Mouse (Mus musculus): ENCODE results near the gene Vav2. TPM values are rescaled to one million over a fixed set of nuclear protein-coding genes. Genes with fewer than 3 reads are reported as not detected.
A peak's percentile ranks its signal among the peaks of the same experiment; 100 is the strongest.

Vav2 gene
- polyA plus RNA-seq, 1 experiment from 2014 or later = 29.9 TPM

DNA sequence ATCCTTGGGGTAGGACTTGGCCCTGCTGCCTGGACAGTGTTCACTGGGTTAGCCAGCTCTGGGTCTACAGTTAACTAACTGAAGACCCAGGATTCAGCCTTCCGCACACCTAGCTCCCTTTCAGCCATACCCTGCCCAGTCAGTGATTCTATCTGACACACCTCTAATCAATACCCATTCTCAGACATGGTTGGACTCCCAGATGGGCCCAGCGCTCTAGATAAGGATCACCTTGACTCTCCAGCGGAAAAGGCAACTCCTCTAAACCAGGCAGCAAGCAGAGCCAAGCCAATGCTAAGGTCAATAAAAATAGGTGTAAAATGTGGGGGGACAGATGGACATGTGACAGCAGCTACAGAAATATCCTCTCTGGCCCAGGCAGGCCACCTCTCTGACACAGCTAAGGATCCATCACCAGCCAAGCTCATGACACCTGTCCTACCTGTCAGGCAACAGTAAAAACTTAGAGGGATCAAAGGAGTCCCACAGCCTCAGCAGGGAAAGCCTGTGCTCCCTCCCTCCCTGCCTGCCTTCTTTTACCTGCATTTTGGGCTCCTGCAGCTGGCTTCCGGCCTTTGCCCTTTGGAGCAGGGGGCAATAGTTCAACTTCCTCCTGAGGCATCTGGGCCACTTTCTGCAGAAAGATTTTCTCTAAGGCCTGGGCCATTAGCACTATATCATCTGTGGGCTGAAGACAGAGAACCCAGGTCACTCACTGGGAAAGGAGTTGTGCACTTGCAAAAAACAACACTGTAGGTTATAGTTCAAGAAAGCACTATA is 35.2 kb upstream of the Vav2 start:
- H3K27me3 ChIP-seq (replicated peaks) = no peaks in the 10 kb centered on the region
- H3K36me3 ChIP-seq = peaks cover 87% of the 10 kb centered on the region
- ATAC-seq (ENCODE audit: low FRiP score, low read depth) = no peak
- WGBS = 92% methylated on average over 4 of the region's 4 CpGs
- H3K27ac ChIP-seq = no peak overlapping the region
- H3K4me1 ChIP-seq = peaks cover 4% of the 10 kb centered on the region; the same call in 1 of the 2 replicates
- H3K4me2 ChIP-seq (replicated peaks) = no peak overlapping the region
- no peak overlapping the region for H3K4me3 ChIP-seq
- H3K9ac ChIP-seq = no peak overlapping the region
- H3K9me3 ChIP-seq = no peaks in the 10 kb centered on the region

DNA sequence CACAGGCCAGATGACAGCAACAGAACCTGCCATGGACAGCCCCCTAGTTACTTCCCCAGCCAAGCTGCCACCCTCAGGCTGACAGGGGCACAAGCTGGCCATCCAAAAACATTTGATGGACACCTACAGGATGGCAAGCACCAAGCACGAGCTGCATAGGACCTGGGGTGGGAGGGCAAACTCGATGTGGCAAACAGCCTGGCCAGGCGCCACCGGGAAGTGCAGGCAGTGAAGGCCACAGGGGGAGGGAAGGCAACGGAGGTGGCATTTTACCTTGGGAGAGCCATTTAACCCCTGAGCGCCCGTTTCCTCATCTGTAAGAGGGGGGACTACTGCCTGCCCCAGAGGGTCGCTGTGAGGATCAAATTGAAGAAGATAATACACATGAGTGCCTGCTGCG is 33.8 kb upstream of the Vav2 start:
- H3K27ac ChIP-seq = no peak overlapping the region
- no peak overlapping the region for H3K9ac ChIP-seq
- no peaks in the 10 kb centered on the region for H3K9me3 ChIP-seq
- no peak overlapping the region for H3K4me3 ChIP-seq
- WGBS = 78% methylated on average over 9 of the region's 9 CpGs
- H3K36me3 ChIP-seq = peaks cover 94% of the 10 kb centered on the region
- H3K27me3 ChIP-seq (replicated peaks) = no peaks in the 10 kb centered on the region
- no peak for ATAC-seq (ENCODE audit: low FRiP score, low read depth)
- no peaks in the 10 kb centered on the region; the same call in 1 of the 2 replicates for H3K4me1 ChIP-seq
- no peak overlapping the region for H3K4me2 ChIP-seq (replicated peaks)

DNA sequence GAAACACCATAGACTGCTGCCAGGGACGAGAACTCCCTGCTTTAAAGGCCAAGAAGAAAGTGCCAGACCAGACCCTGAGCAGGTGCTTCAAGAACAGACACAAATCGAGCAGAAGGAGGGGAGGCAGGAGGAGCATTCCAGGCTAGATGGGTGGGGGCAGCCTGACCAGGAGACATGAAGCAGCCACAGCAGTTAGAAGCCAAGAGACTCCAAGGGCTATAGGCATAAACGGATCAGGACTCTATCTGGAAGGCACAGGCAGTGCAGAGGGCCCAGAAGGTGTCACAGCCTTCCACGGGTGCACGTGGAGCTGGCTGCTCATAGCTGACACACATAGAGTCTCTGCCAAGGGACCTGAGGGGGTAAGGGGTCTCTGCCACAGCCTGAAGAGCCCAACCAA is 33.3 kb upstream of the Vav2 start:
- H3K27me3 ChIP-seq (replicated peaks) = no peaks in the 10 kb centered on the region
- no peaks in the 10 kb centered on the region; the same call in 1 of the 2 replicates for H3K4me1 ChIP-seq
- 90% methylated on average over 5 of the region's 5 CpGs for WGBS
- H3K4me2 ChIP-seq (replicated peaks) = no peak overlapping the region
- H3K27ac ChIP-seq = no peak overlapping the region
- H3K36me3 ChIP-seq = peaks cover 95% of the 10 kb centered on the region
- H3K9ac ChIP-seq = no peak overlapping the region
- H3K9me3 ChIP-seq = no peaks in the 10 kb centered on the region
- H3K4me3 ChIP-seq = no peak overlapping the region
- no peak for ATAC-seq (ENCODE audit: low FRiP score, low read depth)

DNA sequence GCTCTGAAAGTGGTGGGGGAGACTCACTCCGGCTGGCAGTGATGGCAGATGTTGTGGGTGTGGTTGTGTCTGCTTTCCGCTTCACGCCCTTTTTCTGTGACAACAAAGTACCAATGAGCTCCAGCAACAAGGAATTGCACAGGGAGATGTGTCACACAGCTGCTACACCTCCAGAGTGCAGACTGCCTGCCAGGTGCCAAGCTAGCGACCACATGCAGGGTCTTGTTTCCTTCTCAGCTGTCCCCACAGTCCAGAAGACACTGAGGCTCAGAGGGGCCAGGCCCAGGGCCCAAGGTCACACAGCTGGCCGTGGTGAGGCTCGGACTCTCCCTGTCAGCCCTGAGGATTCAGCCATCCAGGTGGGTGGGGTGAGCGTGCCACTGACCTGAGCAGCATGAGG is 32.9 kb upstream of the Vav2 start:
- ATAC-seq (ENCODE audit: low FRiP score, low read depth) = no peak
- H3K27me3 ChIP-seq (replicated peaks) = no peaks in the 10 kb centered on the region
- H3K4me1 ChIP-seq = no peaks in the 10 kb centered on the region; the same call in 1 of the 2 replicates
- no peaks in the 10 kb centered on the region for H3K9me3 ChIP-seq
- H3K4me3 ChIP-seq = no peak overlapping the region
- H3K4me2 ChIP-seq (replicated peaks) = no peak overlapping the region
- H3K9ac ChIP-seq = no peak overlapping the region
- H3K27ac ChIP-seq = no peak overlapping the region
- peaks cover 98% of the 10 kb centered on the region for H3K36me3 ChIP-seq
- WGBS = 88% methylated on average over 7 of the region's 7 CpGs

DNA sequence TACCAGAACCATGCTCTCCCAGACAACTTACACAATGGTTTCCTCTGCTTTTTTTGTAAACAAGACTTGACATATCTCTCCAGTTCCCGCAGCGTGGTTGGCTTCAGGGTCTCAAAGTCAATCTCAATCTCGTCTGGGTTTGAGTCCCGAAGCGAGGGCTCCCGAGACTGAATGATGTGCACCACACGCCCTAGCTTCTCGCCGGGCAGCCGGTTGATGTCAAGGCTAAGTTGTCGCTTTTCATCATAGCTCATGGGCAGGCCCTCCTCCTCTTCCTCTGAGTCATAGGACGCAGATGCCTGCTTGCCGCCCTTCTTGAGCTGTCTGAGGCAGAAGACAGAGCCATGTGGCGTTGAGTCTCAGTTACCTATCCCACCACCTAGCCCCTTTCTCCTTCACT is 23.4 kb upstream of the Vav2 start:
- no peaks in the 10 kb centered on the region for H3K9me3 ChIP-seq
- no peak overlapping the region for H3K4me2 ChIP-seq (replicated peaks)
- H3K4me1 ChIP-seq = no peaks in the 10 kb centered on the region
- no peak for ATAC-seq (ENCODE audit: low FRiP score, low read depth)
- H3K27me3 ChIP-seq (replicated peaks) = no peaks in the 10 kb centered on the region
- no peak overlapping the region for H3K9ac ChIP-seq
- H3K4me3 ChIP-seq = no peak overlapping the region
- no peak overlapping the region for H3K27ac ChIP-seq
- WGBS = 96% methylated on average over 14 of the region's 14 CpGs
- H3K36me3 ChIP-seq = peaks cover 96% of the 10 kb centered on the region

DNA sequence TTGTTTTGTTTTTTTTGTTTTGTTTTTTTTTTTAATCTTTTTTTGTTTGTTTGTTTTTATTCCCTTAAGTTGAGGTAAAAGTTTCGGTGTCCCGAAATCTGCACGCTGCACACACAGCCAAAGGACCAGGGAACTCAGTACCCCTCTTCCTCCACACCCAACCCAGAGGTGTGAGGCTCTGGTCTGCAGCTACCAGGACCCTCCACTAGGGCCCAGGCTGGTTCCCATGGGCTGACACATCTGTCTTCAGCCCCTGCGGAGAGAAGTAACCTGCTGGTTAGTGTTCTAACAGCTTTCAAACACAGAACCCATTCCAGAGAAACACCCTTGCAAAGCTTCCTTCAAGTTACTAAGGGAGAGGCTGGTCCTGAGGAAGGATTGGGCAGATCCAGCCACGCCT is 20.9 kb upstream of the Vav2 start:
- WGBS = 89% methylated on average over 5 of the region's 5 CpGs
- ATAC-seq (ENCODE audit: low FRiP score, low read depth) = no peak
- H3K27me3 ChIP-seq (replicated peaks) = no peaks in the 10 kb centered on the region
- peaks cover 81% of the 10 kb centered on the region for H3K36me3 ChIP-seq
- H3K9ac ChIP-seq = no peak overlapping the region
- H3K4me1 ChIP-seq = peaks cover 10% of the 10 kb centered on the region
- H3K4me3 ChIP-seq = no peak overlapping the region
- H3K9me3 ChIP-seq = no peaks in the 10 kb centered on the region
- H3K4me2 ChIP-seq (replicated peaks) = no peak overlapping the region
- H3K27ac ChIP-seq = no peak overlapping the region

DNA sequence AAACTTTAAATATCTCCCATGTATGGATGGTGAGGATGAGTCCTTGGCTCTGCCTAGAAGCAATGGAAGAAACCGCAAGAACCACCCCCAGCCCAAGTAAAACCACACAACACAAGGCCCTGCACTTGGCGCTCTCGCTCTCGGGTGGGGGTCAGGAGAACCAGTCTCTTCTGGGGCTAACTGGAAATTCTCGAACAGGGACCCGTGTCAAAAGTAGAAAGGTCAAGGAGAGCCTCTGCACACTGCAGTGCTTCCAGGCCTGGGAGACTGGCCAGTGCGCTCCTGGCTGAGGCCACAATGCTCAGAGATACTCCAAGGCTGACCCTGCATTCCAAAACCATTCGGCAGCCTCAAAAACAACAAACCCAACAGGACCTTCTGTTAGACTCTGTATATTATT is 20.0 kb upstream of the Vav2 start:
- H3K9ac ChIP-seq = no peak overlapping the region
- H3K36me3 ChIP-seq = peaks cover 71% of the 10 kb centered on the region
- H3K4me2 ChIP-seq (replicated peaks) = no peak overlapping the region
- ATAC-seq (ENCODE audit: low FRiP score, low read depth) = no peak
- H3K4me3 ChIP-seq = no peak overlapping the region
- WGBS = 95% methylated on average over 8 of the region's 8 CpGs
- no peaks in the 10 kb centered on the region for H3K9me3 ChIP-seq
- peaks cover 13% of the 10 kb centered on the region for H3K4me1 ChIP-seq
- no peak overlapping the region for H3K27ac ChIP-seq
- H3K27me3 ChIP-seq (replicated peaks) = no peaks in the 10 kb centered on the region

DNA sequence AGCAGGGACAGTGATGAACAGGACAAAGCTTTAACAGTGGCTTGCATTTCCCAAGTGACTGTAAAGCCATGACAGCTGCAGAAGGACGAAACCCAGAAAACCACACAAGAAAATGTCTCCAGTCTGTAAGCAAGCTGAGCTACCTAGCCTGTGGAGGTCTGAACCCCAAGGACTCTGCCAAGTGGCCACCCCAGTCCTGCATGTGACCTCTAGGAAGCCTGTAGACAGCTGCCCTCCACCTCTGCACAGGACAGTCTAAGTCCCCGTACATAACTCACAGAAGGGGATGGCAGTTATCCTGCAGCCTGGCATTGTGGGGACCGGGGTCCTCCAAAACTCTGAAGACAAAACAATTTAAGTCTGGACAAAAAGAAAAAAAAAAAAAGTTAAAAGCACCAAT is 19.1 kb upstream of the Vav2 start:
- H3K36me3 ChIP-seq = peaks cover 62% of the 10 kb centered on the region
- no peaks in the 10 kb centered on the region for H3K27me3 ChIP-seq (replicated peaks)
- no peaks in the 10 kb centered on the region for H3K9me3 ChIP-seq
- no peak overlapping the region for H3K4me2 ChIP-seq (replicated peaks)
- no peak for ATAC-seq (ENCODE audit: low FRiP score, low read depth)
- WGBS = 89% methylated on average over 3 of the region's 3 CpGs
- H3K4me1 ChIP-seq = peaks cover 13% of the 10 kb centered on the region
- H3K9ac ChIP-seq = no peak overlapping the region
- H3K4me3 ChIP-seq = no peak overlapping the region
- no peak overlapping the region for H3K27ac ChIP-seq

DNA sequence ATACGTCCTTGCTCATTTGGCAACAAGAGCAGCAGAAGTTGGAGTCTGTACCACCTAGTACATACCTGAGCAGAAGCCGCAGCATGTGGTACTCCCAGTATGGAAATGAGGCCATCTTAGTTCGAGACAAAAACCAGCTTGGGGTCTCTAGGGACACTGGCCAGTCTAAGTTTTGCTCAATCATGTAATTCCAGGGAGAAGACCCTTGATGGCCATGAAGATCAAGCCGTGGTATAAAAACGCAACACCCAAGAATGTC is 16.5 kb upstream of the Vav2 start:
- Histone ChIP-seq H3K36me3 (peaks cover 37% of the 10 kb centered on the region), H3K27ac (no peak overlapping the region), H3K9ac (peak overlapping the region; percentile 70; the same call in 1 of the 2 replicates)

DNA sequence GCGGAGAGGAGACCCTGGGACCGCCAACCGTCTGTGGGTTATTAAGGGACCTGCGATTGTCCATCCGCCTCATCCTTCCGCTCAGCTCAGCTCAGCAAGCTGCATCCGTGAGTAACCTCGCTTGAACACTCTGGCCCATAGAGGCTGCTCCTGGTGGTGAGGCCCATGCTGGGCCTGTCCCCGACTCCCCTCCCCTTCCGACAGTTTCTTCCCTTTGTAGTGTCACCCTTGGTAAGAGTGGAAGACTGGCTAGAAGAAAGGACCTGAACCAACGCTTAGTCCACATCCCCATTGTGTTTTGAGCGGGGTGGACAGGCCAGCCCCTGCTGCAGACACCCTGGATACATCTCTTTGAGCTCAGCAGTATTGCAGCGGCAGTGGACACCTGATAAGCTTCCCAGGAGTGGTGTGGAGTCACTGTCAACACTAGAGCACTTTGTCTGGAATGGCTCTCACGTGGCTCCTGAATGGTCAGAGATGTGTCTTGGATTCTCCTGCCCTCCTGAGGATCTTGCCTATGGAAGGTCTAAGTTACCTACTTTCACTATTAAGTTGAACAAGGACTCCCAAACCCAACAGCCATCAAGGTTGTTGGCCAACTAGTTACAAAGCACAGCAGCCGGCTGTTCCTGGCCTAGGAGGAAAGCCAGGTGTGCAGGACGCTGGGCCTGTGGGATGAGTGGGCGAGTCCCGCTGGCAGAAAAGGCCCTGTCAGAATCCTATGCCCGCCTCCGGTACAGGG is 16.0 kb upstream of the Vav2 start:
- no peaks in the 10 kb centered on the region for H3K27me3 ChIP-seq (replicated peaks)
- peak overlapping the region; percentile 63 for H3K4me3 ChIP-seq
- H3K36me3 ChIP-seq = peaks cover 32% of the 10 kb centered on the region
- peak overlapping the region; percentile 70 for H3K9ac ChIP-seq
- 33% methylated on average over 20 of the region's 20 CpGs for WGBS
- H3K9me3 ChIP-seq = no peaks in the 10 kb centered on the region
- H3K4me2 ChIP-seq (replicated peaks) = peak overlapping the region; percentile 85
- H3K4me1 ChIP-seq = peaks cover 13% of the 10 kb centered on the region
- peak overlapping the region; percentile 37; the same call in 1 of the 2 replicates for H3K27ac ChIP-seq
- peak; percentile 76 for ATAC-seq (ENCODE audit: low FRiP score, low read depth)

More for the DNA sequence above, 16.5 kb upstream of the Vav2 start:
- Histone ChIP-seq H3K4me2 (replicated peaks) (peak overlapping the region; percentile 85), H3K4me1 (peaks cover 13% of the 10 kb centered on the region), H3K9me3 (no peaks in the 10 kb centered on the region), H3K4me3 (no peak overlapping the region), H3K27me3 (replicated peaks) (no peaks in the 10 kb centered on the region)
- no peak for ATAC-seq (ENCODE audit: low FRiP score, low read depth)
- 80% methylated on average over 5 of the region's 5 CpGs for WGBS

DNA sequence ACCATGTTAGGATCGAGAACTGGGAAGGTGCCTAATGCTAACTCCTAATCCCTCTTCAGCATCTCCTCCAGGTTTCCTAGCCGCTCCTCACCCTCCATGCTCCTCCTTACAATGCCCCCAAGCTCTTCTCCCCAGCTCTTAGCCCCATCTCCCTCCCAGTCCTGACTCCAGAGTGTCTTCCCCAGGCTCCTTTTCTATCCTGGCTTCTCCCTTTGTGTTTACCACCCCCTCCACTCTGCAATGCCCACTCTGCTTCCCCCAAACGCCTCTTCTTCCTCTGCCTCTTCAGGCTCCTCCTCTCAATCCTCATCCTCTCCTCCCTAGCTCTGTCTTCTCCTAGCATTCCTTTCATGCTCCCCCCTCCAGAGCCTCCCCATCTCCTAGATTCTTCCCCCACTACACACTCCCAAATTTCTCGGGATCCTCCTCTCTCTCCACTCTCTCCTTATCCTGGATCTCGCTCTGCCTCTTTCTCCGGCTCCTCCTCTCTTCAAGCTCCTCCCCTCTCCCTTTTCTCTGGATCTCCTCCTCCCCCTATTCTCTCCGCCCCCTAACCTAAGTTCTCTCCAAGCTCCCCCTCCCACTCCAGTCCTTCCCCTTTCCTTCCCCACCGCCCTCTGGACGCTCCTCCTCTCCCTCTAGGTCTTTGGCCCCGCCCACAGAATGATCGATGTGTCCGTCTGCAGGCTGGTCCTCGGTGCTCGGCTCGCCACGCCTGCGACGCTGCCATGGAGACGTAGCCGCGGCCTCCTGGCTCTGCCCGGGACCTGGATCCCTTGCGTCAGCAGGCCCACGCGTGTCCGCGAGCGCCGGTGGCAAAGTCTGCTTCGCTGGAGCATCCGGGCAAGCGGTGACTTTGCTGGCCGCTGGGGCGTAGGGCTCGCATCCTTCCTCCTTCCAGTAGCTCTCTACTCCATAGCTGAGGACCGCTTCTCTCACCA is 15.2 kb upstream of the Vav2 start, which contains the start of gene Brd3os:
Gene Brd3os (plus strand): TSS at position 558 of the 941 bp plus-strand sequence.
- ATAC-seq (ENCODE audit: low FRiP score, low read depth) = peak; percentile 90
- Histone ChIP-seq H3K27ac (peak within 1 kb of the TSS; percentile 37; the same call in 1 of the 2 replicates), H3K36me3 (peaks cover 25% of the 10 kb centered on the region), H3K9me3 (no peaks in the 10 kb centered on the region), H3K4me3 (peak within 1 kb of the TSS; percentile 63), H3K27me3 (replicated peaks) (no peaks in the 10 kb centered on the region), H3K4me2 (replicated peaks) (peak within 1 kb of the TSS; percentile 85), H3K9ac (peak within 1 kb of the TSS; percentile 70), H3K4me1 (peaks cover 13% of the 10 kb centered on the region)
- 2% methylated on average over 36 of the region's 36 CpGs for WGBS

DNA sequence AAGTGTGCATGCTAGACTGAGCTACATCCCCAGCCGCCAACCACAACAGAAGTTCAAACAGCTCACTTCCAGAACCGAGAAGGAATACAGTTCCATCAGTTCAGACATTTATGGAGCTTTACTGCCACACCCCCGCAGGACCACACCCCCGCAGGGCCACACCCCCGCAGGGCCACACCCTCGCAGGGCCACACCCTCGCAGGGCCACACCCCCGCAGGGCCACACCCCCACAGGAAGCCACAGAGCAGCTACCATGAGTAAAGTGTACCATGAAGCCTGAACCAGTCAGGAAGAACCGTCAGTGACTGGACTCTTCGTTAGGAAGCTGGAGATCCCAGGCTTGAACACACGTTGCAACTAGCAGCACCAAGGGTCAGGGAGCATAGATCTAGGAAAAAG is 11.4 kb upstream of the Vav2 start:
- ATAC-seq (ENCODE audit: low FRiP score, low read depth) = no peak
- 22% methylated on average over 11 of the region's 11 CpGs for WGBS
- H3K27me3 ChIP-seq (replicated peaks) = no peaks in the 10 kb centered on the region
- H3K9ac ChIP-seq = no peak overlapping the region
- H3K9me3 ChIP-seq = no peaks in the 10 kb centered on the region
- no peak overlapping the region for H3K4me2 ChIP-seq (replicated peaks)
- peaks cover 7% of the 10 kb centered on the region for H3K4me1 ChIP-seq
- H3K4me3 ChIP-seq = no peak overlapping the region
- no peak overlapping the region for H3K27ac ChIP-seq
- no peaks in the 10 kb centered on the region for H3K36me3 ChIP-seq
